21 mouse cellular contexts compared by ENCODE assay signal in the genomic region with DNA sequence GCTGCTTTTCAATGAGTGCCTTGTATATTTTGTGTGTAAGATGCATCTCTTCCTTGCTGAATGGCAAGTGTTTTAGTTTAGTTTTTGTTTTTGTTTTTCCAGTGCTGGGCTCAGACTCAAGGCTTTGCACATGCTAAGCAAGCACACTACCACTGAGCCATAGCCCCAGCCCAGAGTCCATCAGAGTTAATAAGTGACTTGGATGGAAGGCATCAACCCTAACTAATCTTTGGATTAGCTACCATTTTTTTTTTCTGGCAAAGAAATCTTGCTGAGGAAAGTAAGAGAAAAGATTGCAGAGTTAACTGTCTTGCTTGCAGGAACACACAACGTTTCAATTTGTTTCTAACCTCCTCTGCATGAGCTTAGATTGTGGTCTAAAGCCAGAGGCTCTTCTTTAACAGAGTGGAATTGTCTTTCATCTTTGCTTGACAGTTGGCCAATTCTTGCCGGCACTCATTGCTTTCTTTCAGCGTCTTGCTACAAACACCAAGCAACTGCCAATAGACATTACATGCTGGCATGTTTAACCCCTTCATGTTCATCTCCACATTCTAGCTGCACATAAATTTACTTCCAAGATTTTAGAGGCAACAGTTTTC. TPM values are rescaled to one million over a fixed set of nuclear protein-coding genes. Genes with fewer than 3 reads are reported as not detected.
DNase-seq lines count a peak whose midpoint lies in the region; ATAC-seq and TF ChIP-seq lines count a peak whose summit lies in the region.
"Had no signal": no experiment of that assay in that cellular context is flagged by ENCODE, and none has a peak within 500 bp of the region (broad histone marks: within the 10 kb centered on the region; RNA-seq: fewer than 3 reads in every experiment).

No protein-coding gene starts in this region.

- ATAC-seq in embryonic facial prominence, embryonic 13.5 days (ENCODE audit: insufficient number of reproducible peaks, insufficient read depth, low FRiP score, low TSS enrichment, low read depth): no peak
- peak; percentile 44; the same call in 1 of the 2 replicates for ATAC-seq in lung, embryonic 14.5 days (ENCODE audit: insufficient read depth)
- 0 out of 2 replicates have a peak, but pooled peaks have one; percentile 76 for ATAC-seq in kidney, postnatal 0 days (replicated peaks; ENCODE audit: low FRiP score, low read depth)
- ATAC-seq: midbrain, embryonic 16.5 days had no signal

- H3K4me1 ChIP-seq in embryonic facial prominence, embryonic 13.5 days: peaks cover 11% of the 10 kb centered on the region
- H3K4me1 ChIP-seq in embryonic facial prominence, embryonic 10.5 days: no peaks in the 10 kb centered on the region
- no peaks in the 10 kb centered on the region for H3K4me1 ChIP-seq in lung, embryonic 14.5 days (ENCODE audit: insufficient read depth)
- H3K4me1 ChIP-seq in kidney, postnatal 0 days (replicated peaks; ENCODE audit: insufficient read depth, low read length): no peaks in the 10 kb centered on the region
- H3K4me1 ChIP-seq: neural tube, embryonic 13.5 days; stomach, embryonic 15.5 days had no signal

- H3K4me2 ChIP-seq in embryonic facial prominence, embryonic 13.5 days: no peak overlapping the region
- no peak overlapping the region for H3K4me2 ChIP-seq in lung, embryonic 14.5 days
- no peak overlapping the region for H3K4me2 ChIP-seq in kidney, postnatal 0 days (ENCODE audit: low read length)
- H3K4me2 ChIP-seq: hindbrain, embryonic 14.5 days; neural tube, embryonic 13.5 days; stomach, embryonic 15.5 days had no signal

- TF ChIP-seq CTCF in lung, embryonic 14.5 days (IDR thresholded peaks at IDR 0.05; ENCODE audit: low read depth): no peak
- TF ChIP-seq CTCF in kidney, postnatal 0 days (IDR thresholded peaks at IDR 0.05; ENCODE audit: low read depth): no peak

- H3K36me3 ChIP-seq in embryonic facial prominence, embryonic 13.5 days: no peaks in the 10 kb centered on the region
- no peaks in the 10 kb centered on the region for H3K36me3 ChIP-seq in embryonic facial prominence, embryonic 10.5 days (replicated peaks)
- no peaks in the 10 kb centered on the region for H3K36me3 ChIP-seq in lung, embryonic 14.5 days (ENCODE audit: insufficient read depth)
- H3K36me3 ChIP-seq in kidney, postnatal 0 days (ENCODE audit: insufficient read depth, low read length): no peaks in the 10 kb centered on the region
- H3K36me3 ChIP-seq: neural tube, embryonic 13.5 days; stomach, embryonic 15.5 days had no signal

- DNase-seq in embryonic facial prominence, embryonic 10.5 days (ENCODE audit: low spot score): no peak
- DNase-seq in lung, embryonic 14.5 days: peak; percentile 75
- DNase-seq in lung, postnatal 36 days: no peak
- peak; percentile 1 for DNase-seq in brain, adult 2 months (ENCODE audit: low read depth, low spot score)
- DNase-seq in kidney, postnatal 0 days (ENCODE audit: low spot score): no peak
- no peak for DNase-seq in T-cell, adult 2 months (ENCODE audit: low spot score)
- no peak for DNase-seq in spleen, postnatal 14 days (ENCODE audit: low spot score in 2 of 2)
- DNase-seq: cerebellum, adult 11 months; heart, adult 11 months; liver; thymus, postnatal 4 days had no signal

- no peak overlapping the region for H3K9ac ChIP-seq in embryonic facial prominence, embryonic 13.5 days
- no peak overlapping the region for H3K9ac ChIP-seq in lung, embryonic 14.5 days
- no peak overlapping the region for H3K9ac ChIP-seq in kidney, postnatal 0 days (ENCODE audit: low read depth, low read length)
- H3K9ac ChIP-seq: hindbrain, embryonic 14.5 days; neural tube, embryonic 13.5 days; stomach, embryonic 15.5 days had no signal

- no peaks in the 10 kb centered on the region for H3K9me3 ChIP-seq in embryonic facial prominence, embryonic 13.5 days
- H3K9me3 ChIP-seq in embryonic facial prominence, embryonic 10.5 days: no peaks in the 10 kb centered on the region
- no peaks in the 10 kb centered on the region for H3K9me3 ChIP-seq in lung, embryonic 14.5 days (ENCODE audit: low read depth, low read length)
- no peaks in the 10 kb centered on the region for H3K9me3 ChIP-seq in kidney, postnatal 0 days (replicated peaks; ENCODE audit: low read length)
- H3K9me3 ChIP-seq: neural tube, embryonic 13.5 days; stomach, embryonic 15.5 days had no signal

- H3K4me3 ChIP-seq in embryonic facial prominence, embryonic 13.5 days: no peak overlapping the region
- no peak overlapping the region for H3K4me3 ChIP-seq in embryonic facial prominence, embryonic 10.5 days
- H3K4me3 ChIP-seq in lung, embryonic 14.5 days (ENCODE audit: low read depth, low read length): no peak overlapping the region
- no peak overlapping the region for H3K4me3 ChIP-seq in kidney, postnatal 0 days (replicated peaks; ENCODE audit: low read depth, low read length)
- H3K4me3 ChIP-seq: erythroblast, embryonic 14.5 days; left cerebral cortex, adult 2 months; neural tube, embryonic 13.5 days; stomach, embryonic 15.5 days had no signal

- 11% methylated on average over 3 of the region's 3 CpGs for WGBS in embryonic facial prominence, embryonic 13.5 days
- WGBS in embryonic facial prominence, embryonic 10.5 days: 49% methylated on average over 3 of the region's 3 CpGs
- 19% methylated on average over 3 of the region's 3 CpGs for WGBS in lung, embryonic 14.5 days
- WGBS in kidney, postnatal 0 days: 23% methylated on average over 3 of the region's 3 CpGs

- no peaks in the 10 kb centered on the region for H3K27me3 ChIP-seq in embryonic facial prominence, embryonic 13.5 days
- H3K27me3 ChIP-seq in embryonic facial prominence, embryonic 10.5 days (replicated peaks; ENCODE audit: low read depth, poor library complexity, severe bottlenecking): no peaks in the 10 kb centered on the region
- no peaks in the 10 kb centered on the region for H3K27me3 ChIP-seq in lung, embryonic 14.5 days (ENCODE audit: insufficient read depth, low read length)
- no peaks in the 10 kb centered on the region for H3K27me3 ChIP-seq in kidney, postnatal 0 days (ENCODE audit: insufficient read depth, low read length)
- H3K27me3 ChIP-seq: neural tube, embryonic 13.5 days; stomach, embryonic 15.5 days had no signal

- peak overlapping the region; percentile 57 for H3K27ac ChIP-seq in embryonic facial prominence, embryonic 13.5 days
- H3K27ac ChIP-seq in embryonic facial prominence, embryonic 10.5 days (replicated peaks): no peak overlapping the region
- H3K27ac ChIP-seq in lung, embryonic 14.5 days (ENCODE audit: low read depth): peak overlapping the region; percentile 9; the same call in 1 of the 2 replicates
- H3K27ac ChIP-seq in kidney, postnatal 0 days: no peak overlapping the region
- H3K27ac ChIP-seq: hindbrain, embryonic 14.5 days; left cerebral cortex, adult 2 months; macrophage; neural tube, embryonic 13.5 days; stomach, embryonic 15.5 days had no signal

RNA-seq across cellular contexts. Expression of a gene that starts 52.2 kb away (rescaled TPM):
- polyA plus RNA-seq in embryonic facial prominence, embryonic 13.5 days (2015; fragmentation: Nextera tagmentation; extraction: Ambion mirVana): not detected in 2 replicates
- polyA plus RNA-seq in embryonic facial prominence, embryonic 10.5 days (2016; fragmentation: Nextera tagmentation; extraction: Ambion mirVana): not detected in 2 replicates
- not detected in 2 replicates for polyA plus RNA-seq in lung, embryonic 14.5 days (2014; fragmentation: Nextera tagmentation; extraction: Ambion mirVana)
- polyA plus RNA-seq in kidney, postnatal 0 days (2015; fragmentation: Nextera tagmentation; extraction: Ambion mirVana): not detected in 2 replicates
- polyA plus RNA-seq: cortical plate, adult 2 months; erythroblast, embryonic 14.5 days; heart, embryonic 16.5 days; hindbrain, embryonic 14.5 days; macrophage; midbrain, embryonic 16.5 days; neural tube, embryonic 13.5 days; stomach, embryonic 15.5 days had no signal

Comparison
In these comparisons a context has a peak if more than half of its experiments do, and no peak if none do; other contexts are left out.
1. H3K27ac ChIP-seq: peak in embryonic facial prominence, embryonic 13.5 days (single experiment) and lung, embryonic 14.5 days (single experiment); none in embryonic facial prominence, embryonic 10.5 days (single experiment) and kidney, postnatal 0 days (single experiment).
2. DNase-seq: peak in lung, embryonic 14.5 days (single experiment) and brain, adult 2 months (single experiment); none in embryonic facial prominence, embryonic 10.5 days (single experiment), lung, postnatal 36 days (single experiment), kidney, postnatal 0 days (single experiment), T-cell, adult 2 months (single experiment) and spleen, postnatal 14 days (0 of 2).